Mouse (Mus musculus) layer of hippocampus, adult 18-20 months (tissue): Measurements from ENCODE around the gene Ift122. TPM values are rescaled to one million over a fixed set of nuclear protein-coding genes. Genes with fewer than 3 reads are reported as not detected.
"Not testable (repeated sequence)": the region's sequence is repeated elsewhere in the genome, so short reads cannot be mapped to it uniquely, and the experiment has no call there.

Source experiments
- DNase-seq, 2 experiments: peaks; one replicate each; pipeline ENCODE4 v3.0.0; 2022; ENCODE audit warnings: low spot score in 2 of 2
- total RNA-seq, 2 experiments: library from RNA; stranded (reverse); gene quantifications; 2 replicates each; pipeline ENCODE4 v1.2.3; 2021

The Ift122 gene
- total RNA-seq, 2 experiments from 2014 or later: 26.4 to 33.5 TPM

DNA sequence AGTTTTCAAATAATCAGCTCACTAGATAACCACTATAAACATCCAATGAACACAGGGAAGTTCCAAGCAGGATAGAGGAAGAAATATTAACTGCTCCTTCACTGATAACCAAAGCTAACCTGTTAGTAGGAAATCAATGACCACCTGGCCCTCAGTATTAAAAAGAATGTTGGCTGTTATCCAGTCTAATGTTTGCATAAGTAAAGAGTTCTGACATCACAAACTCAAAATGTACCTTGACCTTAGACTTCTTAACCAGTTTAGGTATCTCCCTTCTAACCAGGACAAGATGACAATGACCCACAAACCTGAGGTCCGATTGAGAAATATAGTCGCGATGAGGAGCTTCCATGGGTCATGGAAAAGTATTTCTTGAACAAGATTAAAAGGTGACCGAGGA, 8.3 kb upstream of the Ift122 start:
- DNase-seq: no peak

- DNase-seq: peak in 1 of 2 experiments; percentile 70
Measured at GRCm38 (mm10) chr6:115846640-115847411, 6.4 kb upstream of the Ift122 start.

GRCm38 (mm10) chr6:115848598-115849304, 4.5 kb upstream of the Ift122 start:
- DNase-seq: no peak

GRCm38 (mm10) chr6:115852446-115853090, 702 bp upstream of the Ift122 start:
- DNase-seq: no peak

DNA sequence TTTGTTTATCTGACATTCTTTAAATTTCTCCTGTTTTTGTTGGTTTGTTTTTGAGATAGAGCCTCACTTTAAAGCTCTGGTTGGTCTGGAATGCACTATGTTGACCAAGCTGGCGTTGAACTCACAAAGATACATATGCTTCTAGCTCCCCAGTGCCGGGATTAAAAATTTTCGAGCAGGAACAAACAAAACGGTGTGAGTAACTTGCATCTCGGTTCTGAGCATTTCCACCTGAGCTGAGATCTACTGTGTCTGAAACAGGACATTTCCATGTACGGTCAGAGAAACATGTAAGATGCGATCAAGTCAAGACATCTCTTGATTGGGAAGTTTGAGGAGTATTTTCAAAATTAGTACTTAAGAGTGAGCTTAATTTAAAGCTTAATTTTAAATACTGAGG, 715 bp downstream of the Ift122 start:
- no peak for DNase-seq

- no peak for DNase-seq
Measured at GRCm38 (mm10) chr6:115854432-115854831, 1.2 kb downstream of the Ift122 start.

DNA sequence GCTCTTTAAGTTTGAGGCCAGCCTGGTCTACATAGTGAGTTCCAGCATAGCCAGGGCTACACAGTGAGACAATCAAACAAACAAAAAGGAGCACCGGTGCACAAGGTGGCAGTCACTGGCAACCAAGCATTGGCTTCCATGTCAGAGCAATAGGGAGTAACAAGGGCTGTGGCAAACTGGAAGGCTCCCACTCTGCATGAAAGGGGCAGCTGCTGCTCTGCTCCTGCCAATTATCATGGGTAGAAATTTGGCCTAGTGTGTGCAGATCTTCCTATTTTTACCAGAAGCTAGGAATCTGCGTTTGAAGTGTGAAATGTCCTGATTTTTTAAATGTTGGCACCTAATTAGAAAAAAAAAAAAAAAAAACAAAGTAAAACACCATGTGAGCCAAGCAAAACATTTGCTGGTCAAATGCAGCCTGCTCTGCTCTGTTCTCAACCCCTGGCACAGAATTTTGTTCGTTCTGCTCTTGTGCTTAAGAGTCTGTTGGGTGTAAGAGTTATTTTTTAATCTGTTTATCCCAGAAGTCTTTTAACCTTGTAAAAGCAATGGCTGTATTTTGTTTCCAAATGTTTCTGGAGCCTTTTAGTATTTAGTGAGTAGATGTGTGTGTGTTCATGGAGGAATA, 2.6 kb downstream of the Ift122 start:
- DNase-seq: peak; percentile 57 to 69

DNA sequence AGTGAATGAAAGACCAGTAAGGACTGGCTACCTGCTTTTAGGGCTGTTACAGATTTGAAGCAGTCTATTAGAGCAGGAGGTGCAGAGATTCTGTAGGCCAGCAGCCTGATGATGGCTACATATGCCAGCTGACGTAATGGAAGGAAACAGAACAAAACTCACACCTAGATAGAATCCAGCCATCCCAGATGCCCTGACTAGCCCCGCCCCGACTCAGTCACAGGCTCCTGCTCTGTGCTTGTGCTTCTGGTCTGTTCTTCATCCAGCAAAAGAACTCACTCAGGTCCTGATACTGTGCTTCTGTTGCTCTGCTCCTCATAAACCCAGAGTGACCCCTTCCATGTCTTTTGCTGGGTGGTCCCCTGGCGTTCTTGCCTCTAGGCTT, 3.1 kb downstream of the Ift122 start:
- DNase-seq: no peak

DNA sequence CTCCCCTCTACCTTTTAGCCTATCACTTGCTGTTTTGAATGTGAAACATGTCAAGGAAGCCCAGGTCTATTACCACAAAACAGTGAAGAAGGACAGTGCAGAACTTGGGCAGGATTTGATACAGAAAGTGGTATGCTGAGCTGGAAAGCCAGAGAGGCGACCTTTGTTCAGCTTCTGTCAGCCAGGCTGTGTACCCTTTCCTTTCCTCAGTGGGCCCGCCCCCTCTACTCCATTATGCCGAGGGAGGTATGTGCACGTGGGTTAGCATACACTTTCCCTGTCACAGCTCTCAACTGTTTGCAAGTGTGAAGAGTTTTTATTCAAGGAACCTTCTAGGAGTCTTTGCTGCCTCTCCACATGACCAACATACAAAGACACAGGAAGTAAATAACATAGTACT, 6.0 kb downstream of the Ift122 start:
- DNase-seq: no peak

DNA sequence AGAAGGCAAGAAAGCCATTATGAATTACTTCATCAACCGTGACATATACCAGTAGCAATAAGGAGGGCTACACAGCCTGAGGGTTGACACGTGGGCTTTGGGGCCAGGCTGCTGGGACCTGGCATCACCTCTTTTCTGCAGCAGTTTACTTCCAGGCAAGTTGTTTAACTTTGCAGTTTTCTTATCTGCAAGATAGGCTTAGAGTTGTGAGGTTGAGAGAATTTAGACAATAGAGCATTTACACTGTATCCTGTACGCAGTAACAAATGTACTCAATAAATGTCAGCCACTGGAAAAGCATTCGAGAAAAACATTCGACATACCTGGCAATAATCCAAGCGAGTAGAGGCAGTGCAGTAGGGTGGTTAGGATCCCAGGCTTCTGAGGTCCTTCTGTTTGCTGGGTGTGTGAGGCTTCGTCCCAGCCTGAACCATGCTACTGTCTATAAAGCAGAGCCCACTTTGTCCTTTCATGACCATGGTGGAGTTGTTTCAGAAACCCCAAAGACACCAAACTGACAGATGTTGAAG, 6.8 kb downstream of the Ift122 start:
- DNase-seq: no peak

DNA sequence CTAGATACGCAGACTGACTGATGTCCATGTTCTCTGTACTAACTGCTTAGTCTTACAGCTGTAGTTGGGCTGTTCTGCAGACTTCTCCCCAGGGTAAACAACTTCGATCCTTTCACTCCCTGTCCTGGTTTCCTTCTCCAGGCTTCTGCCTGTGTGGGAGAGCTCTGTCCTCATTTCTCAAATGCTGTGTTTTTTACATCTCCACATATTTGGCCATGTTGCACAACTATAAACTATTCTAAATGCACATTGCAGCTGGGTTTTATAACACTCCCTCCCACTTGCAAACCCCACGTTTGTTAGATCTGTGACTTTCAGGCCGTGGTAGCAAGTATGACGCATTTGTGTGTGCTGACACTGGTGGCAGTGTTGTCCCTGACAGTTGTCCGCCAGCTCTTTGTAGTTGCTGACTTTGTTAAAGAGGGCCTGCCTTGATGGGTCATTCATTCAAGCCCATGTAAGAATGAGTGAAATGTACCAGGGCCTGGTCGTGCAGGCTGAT, 10.1 kb downstream of the Ift122 start:
- DNase-seq: peak in 1 of 2 experiments; percentile 69

- DNase-seq: no peak
Measured at GRCm38 (mm10) chr6:115865246-115865645, 12.0 kb downstream of the Ift122 start.

- DNase-seq: not testable (repeated sequence)
Measured at GRCm38 (mm10) chr6:115867157-115867556, 13.9 kb downstream of the Ift122 start.

GRCm38 (mm10) chr6:115871318-115871717, 18.0 kb downstream of the Ift122 start:
- DNase-seq: not testable (repeated sequence)

GRCm38 (mm10) chr6:115877239-115877638, 24.0 kb downstream of the Ift122 start:
- no peak for DNase-seq

DNA sequence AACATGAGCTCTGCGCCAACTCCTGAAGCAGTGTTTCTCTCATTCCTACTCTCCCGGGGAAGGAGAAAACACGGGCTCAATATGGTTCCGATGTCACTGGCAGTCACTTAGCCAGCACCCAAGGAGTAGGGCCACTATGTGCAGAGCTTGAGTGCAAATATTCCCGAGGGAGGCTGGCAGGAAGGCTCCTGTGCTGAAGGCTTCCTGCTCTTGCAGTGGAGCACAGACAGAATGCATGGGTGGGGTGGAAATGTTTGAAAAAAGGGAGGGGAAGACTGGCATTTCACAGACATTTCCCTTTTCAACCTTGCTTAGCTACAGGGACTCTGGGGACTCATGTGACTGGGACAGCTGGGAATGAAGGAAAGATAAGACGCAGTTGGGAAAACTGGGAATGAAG, 25.4 kb downstream of the Ift122 start:
- no peak for DNase-seq

GRCm38 (mm10) chr6:115879736-115880135, 26.5 kb downstream of the Ift122 start:
- DNase-seq: no peak

- DNase-seq: no peak
Measured at GRCm38 (mm10) chr6:115880751-115881150, 27.5 kb downstream of the Ift122 start.

- DNase-seq: no peak
Measured at GRCm38 (mm10) chr6:115884018-115884417, 30.7 kb downstream of the Ift122 start.

DNA sequence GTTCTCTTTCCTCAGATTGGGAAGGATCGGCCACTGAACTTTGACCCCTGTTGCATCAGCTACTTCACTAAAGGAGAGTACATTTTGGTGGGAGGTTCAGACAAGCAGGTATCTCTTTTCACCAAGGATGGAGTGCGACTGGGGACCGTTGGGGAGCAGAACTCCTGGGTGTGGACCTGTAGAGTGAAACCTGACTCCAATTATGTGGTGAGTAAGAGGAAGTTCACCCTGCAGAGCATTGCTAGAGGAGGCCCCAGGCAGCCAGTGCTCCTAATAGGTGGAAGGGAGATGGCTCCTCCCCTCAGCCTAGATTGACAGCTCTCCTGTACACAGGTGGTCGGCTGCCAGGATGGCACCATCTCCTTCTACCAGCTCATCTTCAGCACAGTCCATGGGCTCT, 33.6 kb downstream of the Ift122 start:
- DNase-seq: no peak

DNA sequence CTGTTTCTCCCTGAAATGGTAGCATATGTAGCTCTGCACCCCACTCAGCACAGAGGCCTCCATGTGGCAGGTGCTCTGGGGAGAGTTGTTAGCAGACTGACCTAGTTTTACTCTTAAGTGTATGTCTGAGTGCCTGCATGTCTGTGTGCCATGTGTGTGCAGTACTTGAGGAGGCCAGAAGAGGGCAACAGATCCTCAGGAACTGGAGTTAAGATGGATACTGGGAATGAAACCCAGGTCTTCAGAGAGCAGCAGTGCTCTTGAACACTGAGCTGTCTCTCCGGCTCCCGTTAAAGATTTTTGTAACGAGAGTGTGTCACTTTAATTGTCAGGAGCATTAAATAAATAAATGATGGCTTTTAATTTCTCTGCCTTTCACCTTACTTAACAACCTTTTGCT, 35.0 kb downstream of the Ift122 start:
- DNase-seq: no peak
